Mouse (Mus musculus) liver, adult 2 months (tissue): Measurements from ENCODE around the gene Gm10382.

Experiments
- CTCF ChIP-seq: fragments of 200-500 bp; IDR thresholded peaks from 2 replicates; pipeline ENCODE4 v1.5.1; 2011; ENCODE audit warnings: low read depth, low read length, control low read depth
- POLR2A ChIP-seq: fragments of 200-500 bp; IDR thresholded peaks from 2 replicates; pipeline ENCODE4 v1.6.1; 2011; ENCODE audit warnings: low read length, control low read depth; ENCODE audit not compliant: insufficient read depth; ENCODE audit errors: extremely low read depth

- TF ChIP-seq POLR2A: no peak
- no peak for TF ChIP-seq CTCF
Measured at GRCm38 (mm10) chr5:125339851-125340531, 49.1 kb upstream of the Gm10382 start.
